Mouse (Mus musculus) stomach, embryonic 16.5 days (tissue): ENCODE measurements around the gene Zfp184. TPM values are rescaled to one million over a fixed set of nuclear protein-coding genes. Genes with fewer than 3 reads are reported as not detected.
A peak's percentile ranks its signal among the peaks of the same experiment; 100 is the strongest.

ENCODE experiments used
- ATAC-seq: fragments of 200-750 bp; cut with Nextera tagmentation; 2 replicates; pipeline ENCODE4 v1.8.0; 2017; ENCODE audit warnings: moderate number of reproducible peaks, moderate TSS enrichment; ENCODE audit not compliant: insufficient read depth, low FRiP score
- H3K27ac ChIP-seq: fragments of 300-500 bp; sonication (generic); 2 replicates; pipeline ENCODE4 v1.5.1; 2014; ENCODE audit warnings: low read length
- H3K27me3 ChIP-seq: fragments of 300-500 bp; sonication (generic); 2 replicates; pipeline ENCODE4 v1.6.1; 2014; ENCODE audit warnings: low read length, control low read depth, mixed read lengths; ENCODE audit not compliant: control insufficient read depth, insufficient read depth
- H3K36me3 ChIP-seq: fragments of 300-500 bp; sonication (generic); 2 replicates; pipeline ENCODE4 v1.6.1; 2014; ENCODE audit warnings: low read length; ENCODE audit not compliant: control insufficient read depth, insufficient read depth
- H3K4me1 ChIP-seq: fragments of 300-500 bp; sonication (generic); 2 replicates; pipeline ENCODE4 v1.6.1; 2014; ENCODE audit warnings: low read length, control low read depth, mixed read lengths; ENCODE audit not compliant: control insufficient read depth, insufficient read depth
- H3K4me2 ChIP-seq: fragments of 300-500 bp; sonication (generic); 2 replicates; pipeline ENCODE4 v1.6.1; 2014; ENCODE audit warnings: low read depth, low read length, mixed read lengths
- H3K4me3 ChIP-seq: fragments of 300-500 bp; sonication (generic); replicated peaks from 2 replicates; pipeline ENCODE4 v1.5.1; 2014; ENCODE audit warnings: mild to moderate bottlenecking, low read length
- H3K9ac ChIP-seq: fragments of 300-500 bp; sonication (generic); 2 replicates; pipeline ENCODE4 v1.6.1; 2014; ENCODE audit warnings: low read length
- H3K9me3 ChIP-seq: fragments of 300-500 bp; sonication (generic); replicated peaks from 2 replicates; pipeline ENCODE4 v1.6.1; 2016; ENCODE audit warnings: low read length, control low read depth; ENCODE audit not compliant: control insufficient read depth
- WGBS: fragments of 180-500 bp; shearing (Covaris S2); extraction: QIAGEN DNeasy Blood & Tissue Kit; methylation state at CpG from one replicate; pipeline ENCODE4 v1.1.7; 2014; 5-methylcytosine and 5-hydroxymethylcytosine counted together
- polyA plus RNA-seq: library from polyadenylated mRNA; unstranded; fragments of >200 nt; fragmentation: Nextera tagmentation; extraction: Ambion mirVana; gene quantifications from 2 replicates; pipeline ENCODE4 v1.2.1, GENCODE M21; 2015

The Zfp184 gene
- polyA plus RNA-seq, 1 experiment from 2014 or later: 6.2 TPM

GRCm38 (mm10) chr13:21993957-21994738, 49.3 kb downstream of the Zfp184 start:
- H3K4me3 ChIP-seq: peak overlapping the region; percentile 23; the same call in 1 of the 2 replicates
- peak overlapping the region; percentile 39 for H3K4me2 ChIP-seq
- 0 out of 2 replicates have a peak, but pooled peaks cover 4% of the 10 kb centered on the region for H3K9me3 ChIP-seq
- no peak overlapping the region for H3K27ac ChIP-seq
- H3K9ac ChIP-seq: no peak overlapping the region
- WGBS: 4% methylated on average over 22 of the region's 22 CpGs
- H3K36me3 ChIP-seq: no peaks in the 10 kb centered on the region
- peaks cover 50% of the 10 kb centered on the region for H3K27me3 ChIP-seq
- no peak for ATAC-seq
- H3K4me1 ChIP-seq: peaks cover 12% of the 10 kb centered on the region; the same call in 1 of the 2 replicates

GRCm38 (mm10) chr13:21994896-21995295, 50.0 kb downstream of the Zfp184 start:
- WGBS: 6% methylated on average over 8 of the region's 8 CpGs
- Histone ChIP-seq H3K27ac (no peak overlapping the region), H3K9ac (peak overlapping the region; percentile 46; the same call in 1 of the 2 replicates), H3K4me2 (peak overlapping the region; percentile 70), H3K4me3 (peak overlapping the region; percentile 47), H3K4me1 (peaks cover 12% of the 10 kb centered on the region; the same call in 1 of the 2 replicates), H3K36me3 (no peaks in the 10 kb centered on the region), H3K9me3 (0 out of 2 replicates have a peak, but pooled peaks cover 4% of the 10 kb centered on the region), H3K27me3 (peaks cover 57% of the 10 kb centered on the region)
- no peak for ATAC-seq

GRCm38 (mm10) chr13:21995331-21995914, 50.5 kb downstream of the Zfp184 start:
- peaks cover 12% of the 10 kb centered on the region; the same call in 1 of the 2 replicates for H3K4me1 ChIP-seq
- no peak overlapping the region for H3K27ac ChIP-seq
- H3K36me3 ChIP-seq: no peaks in the 10 kb centered on the region
- peaks cover 62% of the 10 kb centered on the region for H3K27me3 ChIP-seq
- peak; percentile 62; the same call in 1 of the 2 replicates for ATAC-seq
- H3K4me3 ChIP-seq: peak overlapping the region; percentile 47
- peak overlapping the region; percentile 70 for H3K4me2 ChIP-seq
- 0 out of 2 replicates have a peak, but pooled peaks cover 4% of the 10 kb centered on the region for H3K9me3 ChIP-seq
- H3K9ac ChIP-seq: peak overlapping the region; percentile 46; the same call in 1 of the 2 replicates
- whole genome bisulfite sequencing: 1% methylated on average over 21 of the region's 21 CpGs

- Histone ChIP-seq H3K9me3 (0 out of 2 replicates have a peak, but pooled peaks cover 3% of the 10 kb centered on the region), H3K9ac (no peak overlapping the region), H3K4me3 (peak overlapping the region; percentile 47), H3K27ac (no peak overlapping the region), H3K4me1 (peaks cover 12% of the 10 kb centered on the region; the same call in 1 of the 2 replicates), H3K36me3 (no peaks in the 10 kb centered on the region), H3K27me3 (peaks cover 69% of the 10 kb centered on the region), H3K4me2 (peak overlapping the region; percentile 70)
- ATAC-seq: no peak
- WGBS: 7% methylated on average over 12 of the region's 12 CpGs
Observed at GRCm38 (mm10) chr13:21996101-21996839, 51.4 kb downstream of the Zfp184 start.

GRCm38 (mm10) chr13:21996840-21997185, 51.9 kb downstream of the Zfp184 start:
- Histone ChIP-seq H3K4me3 (peak overlapping the region; percentile 30), H3K9me3 (no peaks in the 10 kb centered on the region), H3K9ac (no peak overlapping the region), H3K4me1 (peaks cover 12% of the 10 kb centered on the region; the same call in 1 of the 2 replicates), H3K27ac (no peak overlapping the region), H3K36me3 (no peaks in the 10 kb centered on the region), H3K4me2 (peak overlapping the region; percentile 70), H3K27me3 (peaks cover 75% of the 10 kb centered on the region)
- ATAC-seq: no peak
- WGBS: 3% methylated on average over 13 of the region's 13 CpGs

- peak overlapping the region; percentile 30 for H3K4me3 ChIP-seq
- H3K4me1 ChIP-seq: peaks cover 12% of the 10 kb centered on the region; the same call in 1 of the 2 replicates
- ATAC-seq: no peak
- no peak overlapping the region for H3K27ac ChIP-seq
- no peak overlapping the region for H3K9ac ChIP-seq
- peak overlapping the region; percentile 70 for H3K4me2 ChIP-seq
- no peaks in the 10 kb centered on the region for H3K9me3 ChIP-seq
- no peaks in the 10 kb centered on the region for H3K36me3 ChIP-seq
- WGBS: 2% methylated on average over 21 of the region's 21 CpGs
- H3K27me3 ChIP-seq: peaks cover 78% of the 10 kb centered on the region
Observed at GRCm38 (mm10) chr13:21997201-21997820, 52.4 kb downstream of the Zfp184 start.

GRCm38 (mm10) chr13:21997821-21998220, 52.9 kb downstream of the Zfp184 start:
- no peak for ATAC-seq
- H3K27ac ChIP-seq: no peak overlapping the region
- H3K9ac ChIP-seq: no peak overlapping the region
- 11% methylated on average over 4 of the region's 4 CpGs for WGBS
- H3K4me2 ChIP-seq: no peak overlapping the region
- peaks cover 83% of the 10 kb centered on the region for H3K27me3 ChIP-seq
- H3K4me3 ChIP-seq: no peak overlapping the region
- no peaks in the 10 kb centered on the region for H3K36me3 ChIP-seq
- peaks cover 12% of the 10 kb centered on the region; the same call in 1 of the 2 replicates for H3K4me1 ChIP-seq
- H3K9me3 ChIP-seq: no peaks in the 10 kb centered on the region

- H3K4me3 ChIP-seq: no peak overlapping the region
- H3K9ac ChIP-seq: no peak overlapping the region
- WGBS: 25% methylated on average over 3 of the region's 3 CpGs
- H3K9me3 ChIP-seq: no peaks in the 10 kb centered on the region
- peaks cover 12% of the 10 kb centered on the region; the same call in 1 of the 2 replicates for H3K4me1 ChIP-seq
- H3K36me3 ChIP-seq: no peaks in the 10 kb centered on the region
- H3K4me2 ChIP-seq: no peak overlapping the region
- ATAC-seq: no peak
- no peak overlapping the region for H3K27ac ChIP-seq
- H3K27me3 ChIP-seq: peaks cover 89% of the 10 kb centered on the region
Observed at GRCm38 (mm10) chr13:21998412-21998811, 53.5 kb downstream of the Zfp184 start.
